Mouse (Mus musculus): ENCODE data around the gene Bglap. TPM values are rescaled to one million over a fixed set of nuclear protein-coding genes. Genes with fewer than 3 reads are reported as not detected.

The Bglap gene
- not detected for polyA plus RNA-seq (2014; fragmentation: Illumina TruSeq; extraction: RNeasy Lipid Tissue Mini Kit (QIAGEN cat#74804); ENCODE audit: low read depth, low replicate concordance)

GRCm38 (mm10) chr3:88384364-88384763 is at the start of gene Bglap:
TSS of gene Bglap (minus strand) at chr3:88384464.

GRCm38 (mm10) chr3:88424605-88425329 is 40.5 kb upstream of the Bglap start, which contains the start of gene Slc25a44:
TSS of gene Slc25a44 (minus strand) at chr3:88425139.

DNA sequence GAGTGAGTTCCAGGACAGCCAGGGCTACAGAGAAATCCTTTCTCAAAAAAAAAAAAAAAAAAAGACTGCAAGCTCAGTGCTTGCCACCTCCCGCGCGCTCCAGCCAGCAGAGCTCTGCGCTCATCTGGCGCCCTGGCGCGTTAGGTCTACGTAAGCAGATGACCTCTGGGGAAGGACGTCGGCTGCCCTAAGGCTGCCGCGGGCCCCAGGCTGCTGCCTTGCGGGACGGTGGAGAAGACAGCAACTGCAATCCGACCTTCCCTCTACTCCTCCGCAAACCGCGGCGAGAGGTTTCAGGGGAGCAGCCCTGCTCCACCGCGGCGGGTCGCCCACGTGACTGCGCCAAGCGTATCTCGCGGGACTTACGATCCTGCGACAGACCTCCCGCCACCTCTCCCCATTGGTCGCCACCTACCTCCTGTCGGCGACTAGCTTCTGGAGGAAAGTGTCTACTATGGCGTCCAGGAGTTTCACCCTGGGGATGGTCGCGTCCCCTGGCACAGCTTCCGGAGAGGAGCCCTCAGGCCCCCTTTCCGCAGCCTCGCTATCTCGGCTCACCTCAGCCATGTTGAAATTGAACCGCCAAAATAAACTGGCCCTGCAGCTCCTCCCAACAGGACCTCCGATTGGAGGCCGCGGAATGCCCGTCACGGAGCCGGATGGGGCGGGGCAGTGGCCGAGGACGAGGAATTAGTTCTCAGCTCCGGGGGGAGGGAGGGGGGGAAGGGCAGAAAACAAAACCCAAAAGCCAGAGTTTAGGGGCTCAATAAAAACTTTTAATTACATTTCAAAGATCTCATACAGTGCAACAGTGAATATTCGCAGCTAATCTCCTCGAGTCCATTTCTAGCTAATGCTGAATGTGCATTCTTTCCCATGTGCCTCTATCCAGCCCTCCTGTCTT is 25.7 kb upstream of the Bglap start, which contains the start of gene Pmf1:
Gene Pmf1, minus strand, starts transcription at position 591 of the 904 bp plus-strand sequence.

DNA sequence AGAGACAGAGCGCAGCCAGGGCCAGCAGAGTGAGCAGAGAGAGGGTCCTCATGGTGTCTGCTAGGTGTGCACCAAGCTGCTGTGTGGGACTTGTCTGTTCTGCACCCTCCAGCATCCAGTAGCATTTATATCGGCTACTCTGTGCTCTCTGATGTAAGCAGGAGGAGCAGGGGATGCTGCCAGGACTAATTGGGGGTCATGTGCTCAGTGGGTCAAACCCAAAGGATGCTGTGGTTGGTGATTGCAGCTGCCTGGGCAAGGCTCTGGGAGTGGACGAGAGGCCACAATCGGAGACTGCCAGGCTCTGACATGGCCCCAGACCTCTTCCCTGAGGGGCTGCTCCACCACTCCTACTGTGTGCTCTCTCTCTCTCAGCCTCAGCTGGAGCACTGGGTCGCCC is 5.7 kb downstream of the Bglap start, which contains the start of gene Bglap2:
Gene Bglap2, minus strand, starts transcription at position 101 of the 400 bp plus-strand sequence.

DNA sequence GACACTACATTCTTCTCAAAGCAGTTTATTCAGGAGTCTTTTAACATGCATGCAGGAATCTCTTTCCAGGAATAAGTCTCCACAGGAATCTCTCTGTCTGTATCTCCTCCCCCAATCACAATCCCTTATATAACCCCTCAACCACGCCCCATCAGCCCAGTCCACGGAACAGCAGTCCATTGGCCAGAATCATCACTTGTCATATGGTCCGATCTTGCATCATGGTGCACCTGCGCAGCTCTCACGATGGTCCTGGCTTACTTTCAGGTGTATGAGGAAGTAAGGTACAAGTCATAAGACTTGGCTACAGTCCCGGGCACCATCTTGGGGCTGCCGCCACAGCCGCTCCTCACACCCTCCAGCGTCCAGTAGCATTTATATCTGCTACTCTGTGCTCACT is 11.6 kb downstream of the Bglap start, which contains the start of gene Bglap3:
Gene Bglap3, minus strand, starts transcription at position 101 of the 400 bp plus-strand sequence.

GRCm38 (mm10) chr3:88364337-88364736 is 19.9 kb downstream of the Bglap start, which contains the start of gene Paqr6:
TSS of gene Paqr6 (plus strand) at chr3:88364584.

DNA sequence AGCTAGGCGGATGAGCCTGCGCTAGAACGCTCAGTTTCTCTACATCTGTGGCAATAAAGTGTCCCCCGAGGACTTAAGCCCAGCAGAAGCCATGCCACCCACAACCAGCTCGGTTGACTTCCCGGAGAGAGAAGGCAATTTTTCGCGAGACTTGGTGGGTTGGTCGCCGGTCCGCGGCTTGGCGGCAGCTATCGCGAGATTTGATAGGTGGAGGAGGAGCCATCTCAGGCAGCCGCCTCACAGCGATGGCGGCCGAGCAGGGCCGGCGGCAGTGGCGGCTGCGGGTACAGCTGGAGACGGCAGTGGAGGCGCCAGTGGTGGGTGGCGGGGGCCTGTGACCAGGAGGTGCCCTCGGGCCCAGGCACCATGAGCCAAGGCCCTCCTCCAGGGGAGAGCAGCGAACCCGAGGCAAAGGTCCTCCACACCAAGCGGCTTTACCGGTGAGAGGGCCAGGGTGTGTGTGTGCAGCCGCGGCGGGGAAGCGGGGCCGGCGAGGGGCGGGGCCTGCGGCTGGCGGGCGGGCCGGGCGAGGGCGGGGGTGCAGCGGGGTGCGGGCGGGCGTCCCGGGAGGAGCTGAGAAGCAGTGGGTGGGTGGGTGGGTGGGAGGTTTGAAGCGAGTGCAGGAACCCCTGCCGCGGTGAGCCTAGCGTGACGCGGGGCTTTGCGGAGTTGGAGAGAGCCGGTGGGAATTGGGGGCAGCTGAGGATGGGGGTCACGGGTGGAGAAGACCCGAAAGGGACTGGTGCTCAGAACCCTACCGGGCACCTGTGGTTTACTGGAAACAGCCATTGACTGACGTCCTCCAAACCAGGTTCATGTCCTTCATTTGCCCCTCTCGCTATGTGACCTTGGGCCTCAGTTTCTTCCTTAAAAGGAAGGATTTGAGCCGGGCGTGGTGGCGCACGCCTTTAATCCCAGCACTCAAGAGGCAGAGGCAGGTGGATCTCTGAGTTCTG is 47.9 kb downstream of the Bglap start, which contains the start of the genes Tmem79 and Smg5:
Gene Tmem79, minus strand, starts transcription at position 91 of the 956 bp plus-strand sequence.
Gene Smg5, plus strand, starts transcription at position 203 of the 956 bp plus-strand sequence.

Other genes with a start within 250 kb of the Bglap start
- 2.4 TPM for gene Mef2d, start 242.1 kb downstream of the Bglap start, polyA plus RNA-seq (2014; fragmentation: Illumina TruSeq; extraction: RNeasy Lipid Tissue Mini Kit (QIAGEN cat#74804); ENCODE audit: low read depth, low replicate concordance)
- not detected for gene Rhbg, start 129.8 kb downstream of the Bglap start, polyA plus RNA-seq (2014; fragmentation: Illumina TruSeq; extraction: RNeasy Lipid Tissue Mini Kit (QIAGEN cat#74804); ENCODE audit: low read depth, low replicate concordance)
- gene Gm38392, start 97.3 kb downstream of the Bglap start, polyA plus RNA-seq (2014; fragmentation: Illumina TruSeq; extraction: RNeasy Lipid Tissue Mini Kit (QIAGEN cat#74804); ENCODE audit: low read depth, low replicate concordance): 1.2 TPM
- gene Tsacc, start 87.5 kb downstream of the Bglap start, polyA plus RNA-seq (2014; fragmentation: Illumina TruSeq; extraction: RNeasy Lipid Tissue Mini Kit (QIAGEN cat#74804); ENCODE audit: low read depth, low replicate concordance): 355 TPM
- gene Cct3, start 87.3 kb downstream of the Bglap start, polyA plus RNA-seq (2014; fragmentation: Illumina TruSeq; extraction: RNeasy Lipid Tissue Mini Kit (QIAGEN cat#74804); ENCODE audit: low read depth, low replicate concordance): 308 TPM
- gene Glmp, start 59.4 kb downstream of the Bglap start, polyA plus RNA-seq (2014; fragmentation: Illumina TruSeq; extraction: RNeasy Lipid Tissue Mini Kit (QIAGEN cat#74804); ENCODE audit: low read depth, low replicate concordance): 0.70 TPM
- gene Tmem79, start 48.3 kb downstream of the Bglap start, polyA plus RNA-seq (2014; fragmentation: Illumina TruSeq; extraction: RNeasy Lipid Tissue Mini Kit (QIAGEN cat#74804); ENCODE audit: low read depth, low replicate concordance): 0.62 TPM
- 87.4 TPM for gene Smg5, start 48.2 kb downstream of the Bglap start, polyA plus RNA-seq (2014; fragmentation: Illumina TruSeq; extraction: RNeasy Lipid Tissue Mini Kit (QIAGEN cat#74804); ENCODE audit: low read depth, low replicate concordance)
- gene Paqr6, start 19.9 kb downstream of the Bglap start, polyA plus RNA-seq (2014; fragmentation: Illumina TruSeq; extraction: RNeasy Lipid Tissue Mini Kit (QIAGEN cat#74804); ENCODE audit: low read depth, low replicate concordance): 0.83 TPM
- gene Bglap3, start 11.7 kb downstream of the Bglap start, polyA plus RNA-seq (2014; fragmentation: Illumina TruSeq; extraction: RNeasy Lipid Tissue Mini Kit (QIAGEN cat#74804); ENCODE audit: low read depth, low replicate concordance): not detected
- gene Bglap2, start 5.8 kb downstream of the Bglap start, polyA plus RNA-seq (2014; fragmentation: Illumina TruSeq; extraction: RNeasy Lipid Tissue Mini Kit (QIAGEN cat#74804); ENCODE audit: low read depth, low replicate concordance): not detected
- 3.5 TPM for gene Pmf1, start 25.9 kb upstream of the Bglap start, polyA plus RNA-seq (2014; fragmentation: Illumina TruSeq; extraction: RNeasy Lipid Tissue Mini Kit (QIAGEN cat#74804); ENCODE audit: low read depth, low replicate concordance)
- 5.8 TPM for gene Slc25a44, start 40.7 kb upstream of the Bglap start, polyA plus RNA-seq (2014; fragmentation: Illumina TruSeq; extraction: RNeasy Lipid Tissue Mini Kit (QIAGEN cat#74804); ENCODE audit: low read depth, low replicate concordance)
- 17.0 TPM for gene Sema4a, start 76.7 kb upstream of the Bglap start, polyA plus RNA-seq (2014; fragmentation: Illumina TruSeq; extraction: RNeasy Lipid Tissue Mini Kit (QIAGEN cat#74804); ENCODE audit: low read depth, low replicate concordance)
- 0.32 TPM for gene Lmna, start 125.5 kb upstream of the Bglap start, polyA plus RNA-seq (2014; fragmentation: Illumina TruSeq; extraction: RNeasy Lipid Tissue Mini Kit (QIAGEN cat#74804); ENCODE audit: low read depth, low replicate concordance)
- 1.4 TPM for gene Mex3a, start 147.9 kb upstream of the Bglap start, polyA plus RNA-seq (2014; fragmentation: Illumina TruSeq; extraction: RNeasy Lipid Tissue Mini Kit (QIAGEN cat#74804); ENCODE audit: low read depth, low replicate concordance)
- not detected for gene Rab25, start 163.8 kb upstream of the Bglap start, polyA plus RNA-seq (2014; fragmentation: Illumina TruSeq; extraction: RNeasy Lipid Tissue Mini Kit (QIAGEN cat#74804); ENCODE audit: low read depth, low replicate concordance)
- gene Lamtor2, start 168.6 kb upstream of the Bglap start, polyA plus RNA-seq (2014; fragmentation: Illumina TruSeq; extraction: RNeasy Lipid Tissue Mini Kit (QIAGEN cat#74804); ENCODE audit: low read depth, low replicate concordance): 2.0 TPM
- 11.9 TPM for gene Ubqln4, start 169.3 kb upstream of the Bglap start, polyA plus RNA-seq (2014; fragmentation: Illumina TruSeq; extraction: RNeasy Lipid Tissue Mini Kit (QIAGEN cat#74804); ENCODE audit: low read depth, low replicate concordance)
- gene Ssr2, start 191.4 kb upstream of the Bglap start, polyA plus RNA-seq (2014; fragmentation: Illumina TruSeq; extraction: RNeasy Lipid Tissue Mini Kit (QIAGEN cat#74804); ENCODE audit: low read depth, low replicate concordance): 32.1 TPM
- 31.6 TPM for gene Arhgef2, start 221.5 kb upstream of the Bglap start, polyA plus RNA-seq (2014; fragmentation: Illumina TruSeq; extraction: RNeasy Lipid Tissue Mini Kit (QIAGEN cat#74804); ENCODE audit: low read depth, low replicate concordance)